Mouse (Mus musculus) lung, postnatal 0 days (tissue): ENCODE results near the gene Ccdc30.

ENCODE experiments used
- CTCF ChIP-seq: IDR thresholded peaks from 2 replicates; pipeline ENCODE4 v1.5.1; 2016; ENCODE audit warnings: antibody characterized with exemption, mild to moderate bottlenecking
- EP300 ChIP-seq: IDR thresholded peaks from 2 replicates; pipeline ENCODE4 v1.6.1; 2016; ENCODE audit warnings: antibody characterized with exemption, mild to moderate bottlenecking, control low read depth

DNA sequence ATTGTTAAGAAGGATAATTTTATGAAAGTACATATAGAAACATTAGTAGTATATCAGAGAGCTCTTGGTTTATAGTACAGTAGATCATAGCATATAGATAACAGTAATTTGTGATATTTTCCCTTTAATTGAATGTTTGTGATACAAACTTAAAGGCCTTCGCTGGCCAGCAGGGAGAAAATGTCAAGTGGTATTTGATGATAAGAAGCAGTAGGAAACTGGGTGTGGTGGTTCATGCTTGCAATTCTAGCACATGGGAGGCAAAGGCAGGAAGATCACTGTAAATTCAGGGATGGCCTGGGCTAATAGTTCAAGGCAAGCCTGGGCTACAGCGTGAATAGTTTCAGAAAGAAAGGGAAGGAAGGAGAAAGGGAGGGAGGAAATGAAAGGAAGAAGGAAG lies 9.8 kb upstream of the Ccdc30 start:
- TF ChIP-seq CTCF (no peak), EP300 (no peak)
